Mouse (Mus musculus): ENCODE data around the gene Ifnl2. TPM values are rescaled to one million over a fixed set of nuclear protein-coding genes. Genes with fewer than 3 reads are reported as not detected.
A peak's percentile ranks its signal among the peaks of the same experiment; 100 is the strongest.

Ifnl2 gene
- total RNA-seq, 2 experiments from 2014 or later = not detected

DNA sequence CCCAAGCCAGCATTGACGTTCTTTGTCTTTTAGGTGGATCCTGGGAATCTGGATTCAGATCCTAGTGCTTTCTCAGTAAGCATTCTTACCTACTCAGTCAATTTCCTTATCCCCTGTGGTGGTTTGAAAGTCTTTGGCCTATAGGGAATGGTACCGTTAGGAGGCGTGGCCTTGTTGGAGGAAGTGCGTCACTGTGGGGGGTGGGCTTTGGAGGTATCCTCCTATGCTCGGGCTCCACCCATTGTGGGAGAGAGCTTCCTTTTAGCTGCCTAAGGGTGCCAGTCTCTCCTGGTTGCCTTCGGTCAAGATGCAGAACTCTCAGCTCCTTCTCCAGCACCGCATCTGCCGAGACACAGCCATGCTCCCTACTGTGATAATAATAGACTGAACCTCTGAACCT, 17.9 kb downstream of the Ifnl2 start:
- no peak for DNase-seq (ENCODE audit: low spot score in 2 of 2)

GRCm38 (mm10) chr7:28490903-28491302, 19.4 kb downstream of the Ifnl2 start:
- no peak for DNase-seq (ENCODE audit: low spot score in 2 of 2)

DNA sequence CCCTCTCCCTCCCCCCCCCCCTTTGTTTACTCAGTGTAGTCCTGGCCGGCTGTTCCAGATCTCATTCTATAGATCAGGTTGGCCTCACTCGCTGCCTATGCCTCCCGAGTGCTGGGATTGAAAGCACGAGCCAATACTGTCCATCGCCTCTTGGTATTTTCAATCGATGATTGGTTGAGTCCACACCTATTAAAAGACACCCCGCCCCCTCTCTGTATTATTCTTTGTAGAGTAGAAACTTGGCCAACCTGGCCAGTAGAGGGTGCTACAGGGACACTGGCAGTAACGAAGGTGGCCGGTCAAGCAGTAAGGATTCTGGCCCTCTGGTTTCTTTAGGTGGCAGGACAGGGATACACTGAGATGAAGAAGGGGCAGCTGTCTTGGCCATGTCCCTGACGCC, 19.8 kb downstream of the Ifnl2 start:
- DNase-seq (ENCODE audit: low spot score in 2 of 2) = peak; percentile 54 to 56

DNA sequence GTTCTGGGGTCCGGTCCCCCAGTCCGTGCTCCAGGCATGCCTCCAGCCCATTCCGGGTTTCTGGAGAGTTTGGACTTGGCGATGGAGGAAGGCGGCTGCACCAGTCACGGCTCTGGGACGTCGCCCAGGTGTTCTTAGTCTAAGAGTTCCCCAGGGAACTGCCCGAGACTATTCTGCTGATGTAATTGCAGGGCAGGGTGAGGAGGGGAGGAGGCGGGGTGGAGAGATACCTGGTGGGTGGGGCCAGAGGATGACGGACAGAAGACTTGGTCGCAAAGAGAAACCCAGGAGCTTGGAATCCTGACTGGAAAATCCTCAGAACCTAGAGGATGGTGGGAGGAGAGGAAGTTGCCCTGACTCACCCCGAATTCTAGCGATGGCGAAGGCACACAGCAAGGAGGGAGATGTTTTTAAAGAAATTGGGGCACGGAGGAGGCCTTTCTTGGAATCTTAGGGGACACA, 22.2 kb downstream of the Ifnl2 start:
- DNase-seq (ENCODE audit: low spot score in 2 of 2) = no peak

DNA sequence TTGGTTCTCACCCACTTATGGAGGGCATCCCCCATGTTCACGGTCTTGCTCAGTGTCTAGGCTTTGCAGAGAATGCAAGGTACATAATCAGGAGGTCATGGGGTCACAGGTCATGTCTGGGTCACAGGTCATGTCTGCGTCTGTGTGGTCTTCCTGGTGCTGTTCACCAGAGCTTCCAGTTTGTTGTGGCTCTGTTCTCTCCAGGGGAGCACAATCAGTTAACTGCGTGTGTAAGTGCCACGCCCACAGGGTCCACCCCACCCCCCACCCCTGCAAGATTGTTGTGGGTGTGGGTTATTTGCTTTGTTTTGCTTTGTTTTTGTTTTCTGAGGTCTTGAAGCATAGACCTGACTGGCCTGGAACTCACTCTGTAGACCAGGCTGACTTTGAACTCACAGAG, 26.1 kb downstream of the Ifnl2 start:
- no peak for DNase-seq (ENCODE audit: low spot score in 2 of 2)

GRCm38 (mm10) chr7:28482854-28483253, 27.4 kb downstream of the Ifnl2 start:
- DNase-seq (ENCODE audit: low spot score in 2 of 2) = no peak

GRCm38 (mm10) chr7:28478854-28479253, 31.4 kb downstream of the Ifnl2 start:
- no peak for DNase-seq (ENCODE audit: low spot score in 2 of 2)

DNA sequence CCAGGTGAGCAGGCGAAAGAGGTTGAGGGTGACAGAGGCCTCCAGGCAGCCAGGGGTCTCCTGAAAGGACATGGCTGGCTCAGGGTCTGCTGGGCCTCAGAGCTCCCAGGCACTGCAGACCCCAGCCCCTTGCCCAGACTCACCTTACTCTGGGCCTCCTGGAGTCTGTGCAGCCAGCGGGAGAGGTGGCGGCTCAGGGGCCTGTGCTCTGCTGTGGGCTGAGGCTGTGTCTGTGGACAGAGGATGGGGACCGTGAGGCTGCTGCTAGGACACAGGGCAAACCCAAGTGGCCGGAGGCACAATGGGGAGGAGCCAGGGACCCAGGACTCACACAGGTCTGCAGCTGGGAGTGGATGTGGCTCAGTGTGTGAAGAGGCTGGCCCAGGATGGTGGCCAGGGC, 32.9 kb downstream of the Ifnl2 start:
- no peak for DNase-seq (ENCODE audit: low spot score in 2 of 2)

- no peak for DNase-seq (ENCODE audit: low spot score in 2 of 2)
These were observed 34.1 kb downstream of the Ifnl2 start for GRCm38 (mm10) chr7:28476191-28476590.

DNA sequence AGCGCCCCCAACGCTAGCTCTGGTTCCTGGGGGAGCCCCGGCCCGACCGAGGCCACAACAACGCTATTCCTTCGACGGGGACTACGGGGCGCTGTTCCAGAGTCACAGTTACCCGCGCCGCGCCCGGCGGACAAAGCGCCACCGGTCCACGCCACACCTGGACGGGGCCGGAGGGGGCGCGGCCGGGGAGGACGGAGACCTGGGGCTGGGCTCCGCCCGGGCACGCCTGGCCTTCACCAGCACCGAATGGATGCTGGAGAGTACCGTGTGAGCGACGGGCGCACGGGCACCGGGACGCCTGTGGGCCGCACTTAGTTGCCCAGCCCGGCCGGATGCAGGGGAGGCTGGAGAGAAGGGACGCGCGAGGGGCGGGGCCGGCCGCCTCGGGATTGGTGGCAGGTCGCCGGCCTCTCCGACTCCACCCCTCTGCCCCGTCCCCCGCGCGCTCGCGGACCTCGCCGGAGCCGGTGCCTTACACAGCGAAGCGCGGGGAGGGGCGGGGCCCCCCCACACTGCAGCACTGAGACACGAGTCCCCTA, 43.0 kb downstream of the Ifnl2 start:
- DNase-seq (ENCODE audit: low spot score in 2 of 2) = peak; percentile 60 to 66

DNA sequence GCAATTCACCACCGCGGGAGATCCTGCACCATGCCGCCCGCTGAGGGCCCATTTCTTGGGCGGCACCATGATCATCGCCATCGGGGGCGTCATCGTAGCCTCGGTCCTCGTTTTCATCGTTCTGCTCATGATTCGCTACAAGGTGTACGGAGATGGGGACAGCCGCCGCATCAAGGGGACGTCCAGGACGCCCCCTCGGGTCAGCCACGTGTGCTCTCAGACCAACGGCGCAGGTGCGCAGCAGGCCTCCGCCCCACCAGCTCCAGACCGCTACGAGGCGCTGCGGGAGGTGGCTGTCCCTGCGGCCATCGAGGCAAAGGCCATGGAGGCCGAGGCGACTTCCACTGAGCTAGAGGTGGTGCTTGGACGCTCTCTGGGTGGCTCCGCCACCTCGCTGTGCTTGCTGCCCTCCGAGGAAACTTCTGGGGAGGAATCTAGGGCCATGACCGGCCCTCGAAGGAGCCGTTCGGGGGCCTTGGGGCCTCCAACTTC, 43.5 kb downstream of the Ifnl2 start:
- DNase-seq (ENCODE audit: low spot score in 2 of 2) = no peak

- DNase-seq (ENCODE audit: low spot score in 2 of 2) = peak; percentile 35 to 41
These were observed 45.6 kb downstream of the Ifnl2 start for GRCm38 (mm10) chr7:28464416-28465212.

GRCm38 (mm10) chr7:28462769-28463168, 47.5 kb downstream of the Ifnl2 start:
- no peak for DNase-seq (ENCODE audit: low spot score in 2 of 2)

DNA sequence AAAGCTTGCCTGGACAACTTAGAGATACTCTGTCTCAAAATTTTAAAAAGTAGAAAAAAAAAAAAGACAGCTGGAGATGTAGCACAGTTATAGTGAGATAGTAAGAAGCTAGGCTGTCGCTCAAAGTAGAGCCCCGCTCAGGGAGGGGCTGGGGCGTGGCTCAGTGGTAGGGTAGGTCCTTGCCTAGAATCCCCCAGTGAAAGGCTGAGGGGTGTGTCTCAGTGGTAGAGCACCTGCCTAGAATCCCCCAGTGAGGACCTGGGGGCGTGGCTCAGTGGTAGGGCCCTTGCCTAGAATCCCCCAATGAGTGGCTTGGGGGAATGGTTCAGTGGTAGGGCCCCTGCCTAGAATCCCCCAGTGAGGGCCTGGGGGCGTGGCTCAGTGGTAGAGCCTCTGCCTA, 49.9 kb downstream of the Ifnl2 start:
- DNase-seq (ENCODE audit: low spot score in 2 of 2) = no peak

Other genes starting within 250 kb of the Ifnl2 start
- 10 to 100 TPM; 22.3 to 27.8 TPM for gene Eid2, start 242.6 kb downstream of the Ifnl2 start, total RNA-seq (2021)
- gene Eid2b, start 232.7 kb downstream of the Ifnl2 start, total RNA-seq (2021) = 10 to 100 TPM in 1 of 2 experiments, 1 to 10 TPM in 1; 9.4 to 10.1 TPM
- gene Selenov, start 219.3 kb downstream of the Ifnl2 start, total RNA-seq (2021) = not detected
- gene Dll3, start 208.2 kb downstream of the Ifnl2 start, total RNA-seq (2021) = under 1 TPM in 1 of 2 experiments, not detected in 1; 0.35 TPM
- 10 to 100 TPM; 72.4 to 98.0 TPM for gene Timm50, start 198.4 kb downstream of the Ifnl2 start, total RNA-seq (2021)
- gene Supt5, start 171.7 kb downstream of the Ifnl2 start, total RNA-seq (2021) = 100 to 1,000 TPM; 143 to 193 TPM
- gene Rps16, start 159.8 kb downstream of the Ifnl2 start, total RNA-seq (2021) = 100 to 1,000 TPM; 983 to 986 TPM
- 10 to 100 TPM; 14.4 to 22.2 TPM for gene Plekhg2, start 137.9 kb downstream of the Ifnl2 start, total RNA-seq (2021)
- 10 to 100 TPM; 15.5 to 16.5 TPM for gene Zfp36, start 130.2 kb downstream of the Ifnl2 start, total RNA-seq (2021)
- gene Med29, start 117.7 kb downstream of the Ifnl2 start, total RNA-seq (2021) = 10 to 100 TPM; 36.9 to 37.0 TPM
- 10 to 100 TPM; 76.7 to 86.6 TPM for gene Paf1, start 117.5 kb downstream of the Ifnl2 start, total RNA-seq (2021)
- 1 to 10 TPM; 8.0 to 9.5 TPM for gene Gmfg, start 73.0 kb downstream of the Ifnl2 start, total RNA-seq (2021)
- 10 to 100 TPM; 10.7 to 13.1 TPM for gene Lrfn1, start 58.5 kb downstream of the Ifnl2 start, total RNA-seq (2021)
- not detected for gene Ifnl3, start 12.4 kb upstream of the Ifnl2 start, total RNA-seq (2021)
- gene Sycn, start 30.4 kb upstream of the Ifnl2 start, total RNA-seq (2021) = not detected
- not detected for gene Nccrp1, start 36.8 kb upstream of the Ifnl2 start, total RNA-seq (2021)
- 10 to 100 TPM; 67.9 to 72.7 TPM for gene Samd4b, start 87.7 kb upstream of the Ifnl2 start, total RNA-seq (2021)
- 10 to 100 TPM; 21.4 to 25.2 TPM for gene Pak4, start 87.7 kb upstream of the Ifnl2 start, total RNA-seq (2021)
- not detected for gene Acp7, start 120.9 kb upstream of the Ifnl2 start, total RNA-seq (2021)
- 1 to 10 TPM; 1.8 TPM for gene Fbxo27, start 182.4 kb upstream of the Ifnl2 start, total RNA-seq (2021)
- 1 to 10 TPM; 2.4 to 2.8 TPM for gene Fbxo17, start 206.3 kb upstream of the Ifnl2 start, total RNA-seq (2021)
- gene Mrps12, start 231.4 kb upstream of the Ifnl2 start, total RNA-seq (2021) = 10 to 100 TPM; 72.4 to 79.4 TPM
- gene Sars2, start 231.5 kb upstream of the Ifnl2 start, total RNA-seq (2021) = 10 to 100 TPM; 15.6 to 17.2 TPM
- not detected for gene Ccer2, start 245.7 kb upstream of the Ifnl2 start, total RNA-seq (2021)

All from adrenal gland, adult 18-20 months (tissue).